In genomic region chr5:32309714-32310113, GRCm38 (mm10) we compare ENCODE assay signal across 14 mouse cellular contexts.
DNase-seq lines count a peak whose midpoint lies in the region.
"Had no signal": no experiment of that assay in that cellular context is flagged by ENCODE, and none has a peak within 500 bp of the region (broad histone marks: within the 10 kb centered on the region; RNA-seq: fewer than 3 reads in every experiment).

No protein-coding gene starts in this region.

- DNase-seq in left cerebral cortex, adult 18-20 months (ENCODE audit: low spot score in 2 of 2), result peak; percentile 32 to 43
- no peak for DNase-seq in left cerebral cortex, postnatal 4 days
- peak; percentile 36 for DNase-seq in right cerebral cortex, adult 18-20 months
- DNase-seq in right cerebral cortex, postnatal 10 days (ENCODE audit: low spot score in 2 of 2), result no peak
- peak; percentile 60 for DNase-seq in brain, adult 2 months (ENCODE audit: low read depth, low spot score)
- peak; percentile 18 for DNase-seq in telencephalon, adult 2 months (ENCODE audit: low read depth, low spot score)
- DNase-seq: adrenal gland, adult 2 months; adrenal gland, postnatal 14 days; cerebellum, adult 18-20 months; cerebellum, adult 9-10 months; cerebellum, postnatal 14 days; gastrocnemius, adult 2 months; gastrocnemius, postnatal 14 days; heart, adult 11 months had no signal

- intact Hi-C loops in left cerebral cortex, postnatal 4 days (cut with DNase I), result loop anchor here (10.0 kb wide), 1 partner anchor 745 kb away; no protein-coding TSS in a partner anchor

Comparison
In these comparisons a context has a peak if more than half of its experiments do, and no peak if none do; other contexts are left out.
1. DNase-seq: peak in left cerebral cortex, adult 18-20 months (2 of 2), right cerebral cortex, adult 18-20 months (single experiment), brain, adult 2 months (single experiment) and telencephalon, adult 2 months (single experiment); none in left cerebral cortex, postnatal 4 days (single experiment) and right cerebral cortex, postnatal 10 days (0 of 2).